Mouse (Mus musculus) myocyte (in vitro differentiated cells): ENCODE data around the gene Vav3.

Source experiments
- CEBPB ChIP-seq: IDR thresholded peaks from 2 replicates; pipeline ENCODE4 v1.6.1; 2011; ENCODE audit warnings: mild to moderate bottlenecking, moderate library complexity; ENCODE audit not compliant: poor library complexity, insufficient read depth, severe bottlenecking
- E2F4 ChIP-seq: IDR thresholded peaks from one replicate; pipeline ENCODE4 v1.6.1; 2011; ENCODE audit warnings: mild to moderate bottlenecking, control low read depth, moderate library complexity; ENCODE audit not compliant: insufficient read depth
- MAX ChIP-seq: IDR thresholded peaks from one replicate; pipeline ENCODE4 v1.6.1; 2011; ENCODE audit warnings: low read depth, mild to moderate bottlenecking, control low read depth
- MYOD1 ChIP-seq, 3 experiments: IDR thresholded peaks; one replicate each; pipeline ENCODE4 v1.6.1; 2011; ENCODE audit warnings: control low read depth in 2 of 3, low read depth in 2 of 3, mild to moderate bottlenecking in 2 of 3, moderate library complexity in 1 of 3; ENCODE audit not compliant: insufficient read length in 2 of 3, control insufficient read depth in 1 of 3
- MYOG ChIP-seq, 3 experiments: IDR thresholded peaks; one replicate each; pipeline ENCODE4 v1.6.1; 2011; ENCODE audit warnings: control low read depth in 2 of 3, low read depth in 2 of 3, mild to moderate bottlenecking in 2 of 3; ENCODE audit not compliant: insufficient read length in 2 of 3, control insufficient read depth in 1 of 3, insufficient read depth in 1 of 3
- POLR2A ChIP-seq: IDR thresholded peaks from one replicate; pipeline ENCODE4 v1.6.1; 2011; ENCODE audit warnings: low read depth, mild to moderate bottlenecking, control low read depth, moderate library complexity; ENCODE audit not compliant: insufficient read length
- REST ChIP-seq: IDR thresholded peaks from one replicate; pipeline ENCODE4 v1.6.1; 2011; ENCODE audit warnings: mild to moderate bottlenecking, control low read depth, moderate library complexity; ENCODE audit not compliant: insufficient read depth, insufficient read length
- SRF ChIP-seq: IDR thresholded peaks from one replicate; pipeline ENCODE4 v1.6.1; 2011; ENCODE audit warnings: low read depth; ENCODE audit not compliant: control insufficient read depth, insufficient read length
- TCF3 ChIP-seq: IDR thresholded peaks from one replicate; pipeline ENCODE4 v1.6.1; 2011; ENCODE audit warnings: low read depth, control low read depth; ENCODE audit not compliant: insufficient read length

GRCm38 (mm10) chr3:109440001-109440400, 99.5 kb downstream of the Vav3 start:
- TF ChIP-seq MYOG (IDR thresholded peaks at IDR 0.05; ENCODE audit: control insufficient read depth in 1 of 3, insufficient read depth in 1 of 3, insufficient read length in 2 of 3, low read depth in 2 of 3) (no peak), POLR2A (no peak), E2F4 (no peak), REST (no peak), CEBPB (no peak), MAX (no peak), SRF (no peak), MYOD1 (IDR thresholded peaks at IDR 0.05; ENCODE audit: control insufficient read depth in 1 of 3, insufficient read length in 2 of 3, low read depth in 2 of 3) (no peak), TCF3 (no peak)
